Mouse (Mus musculus) heart, adult 18-20 months (tissue): ENCODE measurements around the gene Scin. TPM values are rescaled to one million over a fixed set of nuclear protein-coding genes. Genes with fewer than 3 reads are reported as not detected.

Experiments
- DNase-seq, 2 experiments: peaks; one replicate each; pipeline ENCODE4 v3.0.0; 2021 to 2022; ENCODE audit warnings: mixed read lengths in 1 of 2
- total RNA-seq, 2 experiments: library from RNA; stranded (reverse); gene quantifications; 2 replicates each; pipeline ENCODE4 v1.2.3; 2021

Scin gene
- total RNA-seq, 2 experiments from 2014 or later = 2.0 to 2.2 TPM

- DNase-seq = no peak
Observed at GRCm38 (mm10) chr12:40027444-40027843, 106.6 kb downstream of the Scin start.

- DNase-seq = no peak
Observed at GRCm38 (mm10) chr12:40023918-40024317, 110.1 kb downstream of the Scin start.

GRCm38 (mm10) chr12:40023014-40023642 is 110.9 kb downstream of the Scin start:
- DNase-seq = no peak

- DNase-seq = no peak
Observed at GRCm38 (mm10) chr12:40022344-40022743, 111.7 kb downstream of the Scin start.

- peak in 1 of 2 experiments; percentile 17 for DNase-seq
Observed at GRCm38 (mm10) chr12:40017955-40018505, 116.0 kb downstream of the Scin start.

GRCm38 (mm10) chr12:40016648-40017460 is 117.2 kb downstream of the Scin start:
- DNase-seq = peak; percentile 86 to 94

- no peak for DNase-seq
Observed at GRCm38 (mm10) chr12:40016068-40016467, 118.0 kb downstream of the Scin start.

- peak in 1 of 2 experiments; percentile 35 for DNase-seq
Observed at GRCm38 (mm10) chr12:40009866-40010265, 124.2 kb downstream of the Scin start.

Other genes with a start within 250 kb of the Scin start
- gene Arl4a, start 96.2 kb downstream of the Scin start, total RNA-seq = 10 to 100 TPM; 22.6 to 31.0 TPM
- gene Lsmem1, start 65.3 kb upstream of the Scin start, total RNA-seq = 10 to 100 TPM; 50.9 to 60.2 TPM
- gene Ifrd1, start 114.3 kb upstream of the Scin start, total RNA-seq = 100 to 1,000 TPM in 1 of 2 experiments, 10 to 100 TPM in 1; 98.6 to 105 TPM